Mouse (Mus musculus): ENCODE measurements around the gene Sprr2b.
"Not testable (repeated sequence)": the region's sequence is repeated elsewhere in the genome, so short reads cannot be mapped to it uniquely, and the experiment has no call there.

GRCm38 (mm10) chr3:92279663-92280062 is 36.8 kb upstream of the Sprr2b start:
- TF ChIP-seq USF1 (IDR thresholded peaks at IDR 0.05; ENCODE audit: low read depth); MYOG (IDR thresholded peaks at IDR 0.05; ENCODE audit: control insufficient read depth in 1 of 3, insufficient read depth in 1 of 3, insufficient read length in 2 of 3, low read depth in 2 of 3); POLR2A (IDR thresholded peaks at IDR 0.05; ENCODE audit: insufficient read length, low read depth); REST (IDR thresholded peaks at IDR 0.05; ENCODE audit: insufficient read depth, insufficient read length); MYOD1 (IDR thresholded peaks at IDR 0.05; ENCODE audit: control insufficient read depth in 1 of 3, insufficient read length in 2 of 3, low read depth in 2 of 3); CEBPB (IDR thresholded peaks at IDR 0.05; ENCODE audit: insufficient read depth, poor library complexity, severe bottlenecking); POLR2AphosphoS2 (IDR thresholded peaks at IDR 0.05; ENCODE audit: insufficient read length, low read depth); TCF12 (IDR thresholded peaks at IDR 0.05; ENCODE audit: insufficient read depth, poor library complexity, severe bottlenecking); E2F4 (IDR thresholded peaks at IDR 0.05; ENCODE audit: insufficient read depth): not testable (repeated sequence)

All from myocyte (in vitro differentiated cells).